Mouse (Mus musculus): Measurements from ENCODE around the gene Decr2. TPM values are rescaled to one million over a fixed set of nuclear protein-coding genes. Genes with fewer than 3 reads are reported as not detected.
"Not testable (repeated sequence)": the region's sequence is repeated elsewhere in the genome, so short reads cannot be mapped to it uniquely, and the experiment has no call there.

The Decr2 gene
- total RNA-seq, 2 experiments from 2014 or later = 27.3 to 32.1 TPM

- DNase-seq (ENCODE audit: low spot score in 2 of 2) = peak; percentile 84 to 85
- intact Hi-C loops (cut with DNase I) = no loop called here
Measured at GRCm38 (mm10) chr17:26068831-26069739, 21.1 kb downstream of the Decr2 start, which contains the start of gene Rab11fip3. Gene Rab11fip3, minus strand, starts transcription at chr17:26069555.

- DNase-seq (ENCODE audit: low spot score in 2 of 2) = peak; percentile 20 to 26
- intact Hi-C loops (cut with DNase I) = no loop called here
Measured at GRCm38 (mm10) chr17:26068024-26068830, 21.9 kb downstream of the Decr2 start.

DNA sequence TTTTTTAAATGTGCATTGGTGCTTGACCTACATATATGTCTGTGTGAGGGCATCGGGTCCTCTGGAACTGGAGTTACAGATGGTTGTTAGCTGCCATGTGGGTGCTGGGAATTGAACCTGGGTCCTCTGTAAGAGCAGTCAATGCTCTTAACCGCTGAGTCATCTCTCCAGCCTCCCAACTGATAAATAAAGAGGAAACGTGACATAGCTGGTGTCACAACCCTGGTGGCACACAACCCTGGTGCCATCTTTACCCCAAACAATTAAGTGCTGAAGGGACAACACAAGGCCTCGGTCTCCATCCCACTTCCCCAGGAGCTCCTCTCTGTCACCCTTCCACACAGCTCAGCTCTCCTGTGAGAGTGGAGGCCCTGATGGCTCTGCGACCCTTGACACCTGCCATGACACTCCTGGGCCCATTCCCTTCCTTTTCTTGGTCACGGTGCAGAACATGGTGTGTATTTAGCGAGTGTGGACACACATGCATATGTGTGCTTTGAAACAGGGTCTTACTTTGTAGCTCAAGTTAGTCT lies 23.6 kb downstream of the Decr2 start:
- intact Hi-C loops (cut with DNase I) = no loop called here

DNA sequence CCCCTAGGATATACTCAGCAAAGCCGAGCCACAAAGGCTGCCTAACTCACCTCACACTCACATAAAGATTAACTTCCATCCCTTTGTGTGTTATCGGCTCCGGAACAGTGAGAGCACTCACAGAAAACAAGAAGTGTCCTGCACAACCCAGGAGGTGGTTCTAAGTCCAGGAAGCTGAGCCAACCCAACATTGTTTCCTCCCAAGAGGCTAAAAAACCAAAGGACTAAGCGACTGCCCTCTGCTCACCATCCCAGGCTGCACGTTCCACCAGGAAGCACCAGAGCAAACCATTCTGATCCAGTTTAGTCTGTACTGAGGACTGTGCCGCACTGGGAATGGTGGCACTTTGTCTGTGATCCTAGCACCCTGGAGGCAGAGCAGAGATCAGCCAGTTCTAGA lies 25.2 kb downstream of the Decr2 start:
- intact Hi-C loops (cut with DNase I) = no loop called here
- no peak for DNase-seq (ENCODE audit: low spot score in 2 of 2)

More for the DNA sequence above, 23.6 kb downstream of the Decr2 start:
- no peak for DNase-seq (ENCODE audit: low spot score in 2 of 2)

GRCm38 (mm10) chr17:26057787-26058567 lies 32.2 kb downstream of the Decr2 start:
- no peak for DNase-seq (ENCODE audit: low spot score in 2 of 2)
- intact Hi-C loops (cut with DNase I) = no loop called here

DNA sequence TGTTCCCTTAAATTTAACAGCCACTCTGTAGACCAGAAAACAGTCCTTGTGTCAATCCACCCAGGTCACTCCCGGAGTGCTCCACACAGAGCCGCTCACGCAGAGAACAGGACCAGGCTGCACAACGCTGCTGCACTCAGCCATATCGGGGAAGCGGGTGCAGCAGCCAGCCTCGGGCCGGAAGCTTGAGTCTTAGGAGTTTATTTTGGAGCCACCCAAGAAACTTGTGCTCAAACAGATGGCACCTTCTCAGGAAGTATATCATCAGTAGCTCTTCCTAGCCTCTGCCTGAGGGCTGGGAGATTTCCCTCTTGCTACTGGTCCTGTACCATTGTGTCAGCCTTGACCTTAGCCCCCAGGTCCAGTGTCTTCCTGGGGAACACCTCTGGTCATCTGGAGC lies 32.9 kb downstream of the Decr2 start:
- intact Hi-C loops (cut with DNase I) = no loop called here
- DNase-seq (ENCODE audit: low spot score in 2 of 2) = peak; percentile 29 to 72

GRCm38 (mm10) chr17:26055164-26055563 lies 35.0 kb downstream of the Decr2 start:
- no peak for DNase-seq (ENCODE audit: low spot score in 2 of 2)
- intact Hi-C loops (cut with DNase I) = no loop called here

- intact Hi-C loops (cut with DNase I) = no loop called here
- DNase-seq (ENCODE audit: low spot score in 2 of 2) = no peak
Measured at GRCm38 (mm10) chr17:26054133-26054845, 35.8 kb downstream of the Decr2 start.

DNA sequence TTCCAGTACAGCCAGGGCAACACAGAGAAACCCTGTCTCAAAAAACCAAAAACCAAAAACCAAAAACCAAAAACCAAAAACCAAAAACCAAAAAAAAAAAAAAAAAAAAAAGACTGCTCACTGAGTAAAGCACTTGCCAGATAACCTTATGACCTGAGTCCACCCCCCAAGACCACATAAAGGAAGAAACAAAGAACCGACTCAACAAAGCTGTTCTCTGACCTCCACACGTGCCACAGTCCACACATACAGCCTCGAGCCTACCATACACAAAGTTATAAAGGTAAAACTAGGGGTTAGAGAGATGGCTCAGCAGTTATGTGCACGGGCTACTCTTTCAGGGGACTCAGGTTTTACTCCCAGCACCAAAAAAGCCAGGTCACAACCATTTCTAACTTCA lies 37.4 kb downstream of the Decr2 start:
- intact Hi-C loops (cut with DNase I) = no loop called here
- no peak for DNase-seq (ENCODE audit: low spot score in 2 of 2)

GRCm38 (mm10) chr17:26052074-26052473 lies 38.1 kb downstream of the Decr2 start:
- intact Hi-C loops (cut with DNase I) = no loop called here
- no peak for DNase-seq (ENCODE audit: low spot score in 2 of 2)

GRCm38 (mm10) chr17:26048118-26048517 lies 42.0 kb downstream of the Decr2 start:
- intact Hi-C loops (cut with DNase I) = no loop called here

GRCm38 (mm10) chr17:26046253-26046997 lies 43.7 kb downstream of the Decr2 start:
- intact Hi-C loops (cut with DNase I) = no loop called here
- DNase-seq (ENCODE audit: low spot score in 2 of 2) = no peak

More at GRCm38 (mm10) chr17:26048118-26048517, 42.0 kb downstream of the Decr2 start:
- peak in 1 of 2 experiments; percentile 25 for DNase-seq (ENCODE audit: low spot score in 2 of 2)

- DNase-seq (ENCODE audit: low spot score in 2 of 2) = no peak
- intact Hi-C loops (cut with DNase I) = no loop called here
Measured at GRCm38 (mm10) chr17:26045285-26045684, 44.9 kb downstream of the Decr2 start.

DNA sequence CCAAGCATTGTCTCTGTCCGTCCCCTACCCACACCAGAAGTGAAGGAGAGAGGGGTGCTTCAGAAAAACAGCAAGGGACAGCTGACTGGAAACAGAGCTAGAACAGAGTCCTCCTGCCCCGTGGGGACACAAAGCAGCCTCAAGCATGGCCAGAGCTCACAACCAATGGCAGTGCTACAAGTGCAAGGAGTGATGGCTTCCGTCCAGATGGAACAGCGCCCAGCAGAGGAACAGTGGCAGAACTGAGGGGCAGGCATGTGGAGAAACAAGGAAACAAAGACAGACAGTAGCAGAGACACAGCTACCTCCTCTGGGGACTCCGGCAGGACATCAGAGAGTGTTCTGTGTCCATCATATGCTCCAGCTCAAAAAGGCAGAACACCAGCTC lies 46.9 kb downstream of the Decr2 start:
- intact Hi-C loops (cut with DNase I) = no loop called here
- peak; percentile 61 to 63 for DNase-seq (ENCODE audit: low spot score in 2 of 2)

GRCm38 (mm10) chr17:26042599-26043248 lies 47.4 kb downstream of the Decr2 start:
- intact Hi-C loops (cut with DNase I) = no loop called here
- DNase-seq (ENCODE audit: low spot score in 2 of 2) = peak; percentile 38 to 43

GRCm38 (mm10) chr17:26041111-26041802 lies 48.9 kb downstream of the Decr2 start:
- peak in 1 of 2 experiments; percentile 30 for DNase-seq (ENCODE audit: low spot score in 2 of 2)
- intact Hi-C loops (cut with DNase I) = loop anchor here (1.0 kb wide), 1 partner anchor 49 kb away; the partner anchor contains the start of gene Decr2

GRCm38 (mm10) chr17:26040711-26041110 lies 49.4 kb downstream of the Decr2 start:
- intact Hi-C loops (cut with DNase I) = loop anchor here (1.0 kb wide), 1 partner anchor 50 kb away; the partner anchor contains the start of gene Decr2
- DNase-seq (ENCODE audit: low spot score in 2 of 2) = not testable (repeated sequence)
